Mouse (Mus musculus) MEL (cell line): ENCODE measurements at regions not wholly inside any gene's neighbourhood (a gene's known extent, or its start where the extent isn't known, plus 50 kb on each side); places are given as distances from the start of the nearest gene placed in this dataset.

ENCODE experiments used
- CTCF ChIP-seq, 3 experiments: IDR thresholded peaks in 2 of 3; conservative IDR thresholded peaks in 1 of 3; 2 replicates each; pipeline ENCODE4 v1.5.1; 2011 to 2012; ENCODE audit warnings: low read length in 3 of 3, low read depth in 2 of 3, mild to moderate bottlenecking in 2 of 3, improper control_type of control experiment in 1 of 3, inconsistent platforms in 1 of 3, mixed read lengths in 1 of 3, moderate library complexity in 1 of 3; ENCODE audit not compliant: control insufficient read depth in 1 of 3, insufficient read depth in 1 of 3, poor library complexity in 1 of 3, severe bottlenecking in 1 of 3
- EP300 ChIP-seq, 2 experiments: IDR thresholded peaks; 2 replicates each; pipeline ENCODE4 v1.6.1; 2011; ENCODE audit warnings: improper control_type of control experiment in 2 of 2, low read length in 2 of 2, low read depth in 1 of 2, mild to moderate bottlenecking in 1 of 2
- MAZ ChIP-seq: IDR thresholded peaks from 2 replicates; pipeline ENCODE4 v1.6.1; 2012; ENCODE audit warnings: low read depth, mild to moderate bottlenecking, inconsistent platforms, low read length, improper control_type of control experiment
- MXI1 ChIP-seq: IDR thresholded peaks from 2 replicates; pipeline ENCODE4 v1.6.1; 2011; ENCODE audit warnings: mild to moderate bottlenecking, low read depth, low read length, improper control_type of control experiment
- MYC ChIP-seq: IDR thresholded peaks from 2 replicates; pipeline ENCODE4 v1.6.1; 2011; ENCODE audit warnings: low read depth, mild to moderate bottlenecking, low read length, improper control_type of control experiment, moderate library complexity
- POLR2A ChIP-seq, 2 experiments: IDR thresholded peaks; 2 replicates each; pipeline ENCODE4 v1.6.1; 2011 to 2012; ENCODE audit warnings: low read length in 2 of 2, mild to moderate bottlenecking in 2 of 2, control low read depth in 1 of 2, improper control_type of control experiment in 1 of 2, low read depth in 1 of 2, moderate library complexity in 1 of 2; ENCODE audit not compliant: control insufficient read depth in 1 of 2, insufficient read depth in 1 of 2, poor library complexity in 1 of 2
- POLR2AphosphoS5 ChIP-seq: IDR thresholded peaks from 2 replicates; pipeline ENCODE4 v1.6.1; 2012; ENCODE audit warnings: low read depth, borderline replicate concordance, mild to moderate bottlenecking, inconsistent platforms, low read length, moderate library complexity, mixed read lengths
- RCOR1 ChIP-seq: IDR thresholded peaks from 2 replicates; pipeline ENCODE4 v1.6.1; 2012; ENCODE audit warnings: low read depth, mild to moderate bottlenecking, inconsistent platforms, low read length, improper control_type of control experiment
- TCF12 ChIP-seq: IDR thresholded peaks from 2 replicates; pipeline ENCODE4 v1.6.1; 2014; ENCODE audit warnings: low read depth, mild to moderate bottlenecking, inconsistent platforms, low read length, improper control_type of control experiment, moderate library complexity
- ZC3H11A ChIP-seq: IDR thresholded peaks from 2 replicates; pipeline ENCODE4 v1.6.1; 2012; ENCODE audit warnings: low read depth, mild to moderate bottlenecking, inconsistent platforms, low read length, improper control_type of control experiment

DNA sequence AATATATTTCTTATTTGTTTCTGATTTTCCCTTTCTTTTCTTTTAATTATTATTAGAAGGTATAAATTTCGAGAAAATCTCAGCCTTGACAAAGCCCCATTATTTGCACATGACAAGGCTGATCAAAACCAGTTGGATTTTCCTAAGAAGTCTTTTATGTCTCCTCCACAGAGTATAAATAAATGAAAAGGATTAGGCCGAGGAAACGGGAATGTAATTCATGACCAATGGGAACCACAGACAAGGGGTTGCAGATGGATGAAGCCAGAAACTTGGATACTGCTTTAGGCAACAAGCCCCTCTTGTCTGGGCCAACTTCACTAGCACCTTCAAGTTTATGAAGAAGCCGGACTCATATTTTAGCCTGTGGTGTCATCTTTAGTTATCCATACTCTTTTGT, 542.4 kb downstream of the Epha4 start:
- TF ChIP-seq POLR2A (IDR thresholded peaks at IDR 0.05; ENCODE audit: control insufficient read depth in 1 of 2, insufficient read depth in 1 of 2, low read depth in 1 of 2, low read length in 2 of 2, poor library complexity in 1 of 2), result no peak
- no peak for TF ChIP-seq CTCF (IDR thresholded peaks at IDR 0.05 in 2 of 3, conservative IDR thresholded peaks at IDR 0.05 in 1 of 3; ENCODE audit: control insufficient read depth in 1 of 3, insufficient read depth in 1 of 3, low read depth in 2 of 3, low read length in 3 of 3, poor library complexity in 1 of 3, severe bottlenecking in 1 of 3)
- TF ChIP-seq POLR2AphosphoS5, result no peak
- no peak for TF ChIP-seq MAZ
- TF ChIP-seq TCF12, result no peak
- no peak for TF ChIP-seq MYC
- TF ChIP-seq EP300 (IDR thresholded peaks at IDR 0.05; ENCODE audit: low read depth in 1 of 2, low read length in 2 of 2), result no peak
- no peak for TF ChIP-seq ZC3H11A
- no peak for TF ChIP-seq MXI1
- no peak for TF ChIP-seq RCOR1
